ENCODE assay signal across 7 mouse cellular contexts in the genomic region with DNA sequence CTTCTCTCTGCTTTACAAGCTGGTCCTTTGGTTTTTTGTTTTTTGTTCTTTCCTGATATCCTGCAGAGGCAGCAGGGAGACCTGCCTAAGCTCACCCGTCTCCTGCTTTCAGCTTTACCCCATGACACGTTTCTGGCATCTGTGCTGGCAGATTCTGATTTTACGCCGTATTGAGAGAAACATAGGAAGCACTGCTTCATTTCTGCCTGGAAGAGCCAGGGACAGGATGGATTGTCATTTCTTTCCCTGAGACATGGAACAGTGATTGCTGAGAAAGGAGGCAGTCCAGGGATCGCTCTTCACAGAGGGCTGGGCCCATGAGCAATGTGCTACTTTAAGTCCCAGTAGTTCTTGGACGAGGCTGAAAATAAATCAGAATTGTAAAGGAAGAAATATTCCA.
DNase-seq lines count a peak whose midpoint lies in the region; ATAC-seq and TF ChIP-seq lines count a peak whose summit lies in the region.

No protein-coding gene starts in this region.

- H3K36me3 ChIP-seq in kidney, embryonic 14.5 days (ENCODE audit: control insufficient read depth, insufficient read depth, low read length): no peaks in the 10 kb centered on the region
- no peaks in the 10 kb centered on the region for H3K36me3 ChIP-seq in embryonic facial prominence, embryonic 11.5 days (replicated peaks; ENCODE audit: control insufficient read depth, insufficient read depth, low read depth, low read length)
- H3K36me3 ChIP-seq in forebrain, postnatal 0 days (ENCODE audit: insufficient read depth): no peaks in the 10 kb centered on the region
- no peaks in the 10 kb centered on the region for H3K36me3 ChIP-seq in midbrain, embryonic 15.5 days (replicated peaks)

- H3K9ac ChIP-seq in kidney, embryonic 14.5 days (ENCODE audit: low read depth, low read length): no peak overlapping the region
- H3K9ac ChIP-seq in embryonic facial prominence, embryonic 11.5 days (replicated peaks; ENCODE audit: low read length): no peak overlapping the region
- no peak overlapping the region for H3K9ac ChIP-seq in forebrain, postnatal 0 days
- no peak overlapping the region for H3K9ac ChIP-seq in midbrain, embryonic 15.5 days

- WGBS in kidney, embryonic 14.5 days: 62% methylated on average over 6 of the region's 6 CpGs
- 49% methylated on average over 6 of the region's 6 CpGs for WGBS in embryonic facial prominence, embryonic 11.5 days
- 10% methylated on average over 6 of the region's 6 CpGs for WGBS in forebrain, postnatal 0 days
- WGBS in midbrain, embryonic 15.5 days: 19% methylated on average over 6 of the region's 6 CpGs

- H3K4me3 ChIP-seq in kidney, embryonic 14.5 days (ENCODE audit: low read length): no peak overlapping the region
- no peak overlapping the region for H3K4me3 ChIP-seq in embryonic facial prominence, embryonic 11.5 days (ENCODE audit: low read depth, low read length)
- no peak overlapping the region for H3K4me3 ChIP-seq in forebrain, postnatal 0 days (ENCODE audit: low read depth, low read length)
- H3K4me3 ChIP-seq in midbrain, embryonic 15.5 days: peak overlapping the region; percentile 2; the same call in 1 of the 2 replicates

- no peak for TF ChIP-seq CTCF in forebrain, postnatal 0 days (IDR thresholded peaks at IDR 0.05; ENCODE audit: low read depth)

- H3K9me3 ChIP-seq in kidney, embryonic 14.5 days (ENCODE audit: control insufficient read depth, low read length): no peaks in the 10 kb centered on the region
- H3K9me3 ChIP-seq in embryonic facial prominence, embryonic 11.5 days (replicated peaks; ENCODE audit: control insufficient read depth, low read length): no peaks in the 10 kb centered on the region
- no peaks in the 10 kb centered on the region for H3K9me3 ChIP-seq in forebrain, postnatal 0 days (ENCODE audit: low read length)
- H3K9me3 ChIP-seq in midbrain, embryonic 15.5 days: no peaks in the 10 kb centered on the region

- no peak overlapping the region for H3K4me2 ChIP-seq in kidney, embryonic 14.5 days (replicated peaks; ENCODE audit: low read depth, low read length)
- no peak overlapping the region for H3K4me2 ChIP-seq in embryonic facial prominence, embryonic 11.5 days (ENCODE audit: low read depth, low read length)
- peak overlapping the region; percentile 8; the same call in 1 of the 2 replicates for H3K4me2 ChIP-seq in forebrain, postnatal 0 days (ENCODE audit: low read depth)
- peak overlapping the region; percentile 42 for H3K4me2 ChIP-seq in midbrain, embryonic 15.5 days

- H3K27me3 ChIP-seq in kidney, embryonic 14.5 days (ENCODE audit: control insufficient read depth, insufficient read depth, low read length): no peaks in the 10 kb centered on the region
- no peaks in the 10 kb centered on the region for H3K27me3 ChIP-seq in embryonic facial prominence, embryonic 11.5 days (ENCODE audit: control insufficient read depth, insufficient read depth, low read length)
- H3K27me3 ChIP-seq in forebrain, postnatal 0 days (ENCODE audit: insufficient read depth, low read length): no peaks in the 10 kb centered on the region
- no peaks in the 10 kb centered on the region for H3K27me3 ChIP-seq in midbrain, embryonic 15.5 days (replicated peaks)

- no peaks in the 10 kb centered on the region for H3K4me1 ChIP-seq in kidney, embryonic 14.5 days (ENCODE audit: control insufficient read depth, insufficient read depth, low read length)
- H3K4me1 ChIP-seq in embryonic facial prominence, embryonic 11.5 days (ENCODE audit: control insufficient read depth, insufficient read depth, low read length): no peaks in the 10 kb centered on the region
- H3K4me1 ChIP-seq in forebrain, postnatal 0 days (ENCODE audit: insufficient read depth): no peaks in the 10 kb centered on the region
- peaks cover 14% of the 10 kb centered on the region for H3K4me1 ChIP-seq in midbrain, embryonic 15.5 days

- peak; percentile 6 for DNase-seq in kidney, postnatal 14 days
- peak; percentile 17 for DNase-seq in embryonic facial prominence, embryonic 11.5 days (ENCODE audit: low spot score)
- peak; percentile 64 for DNase-seq in forebrain, postnatal 0 days
- no peak for DNase-seq in urinary bladder, adult 2 months (ENCODE audit: low spot score)

- no peak overlapping the region for H3K27ac ChIP-seq in kidney, embryonic 14.5 days (ENCODE audit: low read depth, low read length)
- H3K27ac ChIP-seq in embryonic facial prominence, embryonic 11.5 days (replicated peaks; ENCODE audit: low read depth, low read length): 0 out of 2 replicates have a peak overlapping the region, but pooled peaks have one; percentile 2
- H3K27ac ChIP-seq in forebrain, postnatal 0 days (ENCODE audit: low read depth, low read length): 0 out of 2 replicates have a peak overlapping the region, but pooled peaks have one; percentile 9
- H3K27ac ChIP-seq in midbrain, embryonic 15.5 days: peak overlapping the region; percentile 42

- no peak for ATAC-seq in kidney, embryonic 14.5 days (ENCODE audit: low FRiP score, low TSS enrichment)
- peak; percentile 41; the same call in 1 of the 2 replicates for ATAC-seq in embryonic facial prominence, embryonic 11.5 days (replicated peaks; ENCODE audit: insufficient number of reproducible peaks, low FRiP score, low TSS enrichment, low read depth)
- ATAC-seq in forebrain, postnatal 0 days: peak; percentile 76
- peak; percentile 69 for ATAC-seq in midbrain, embryonic 15.5 days (replicated peaks)
- ATAC-seq in erythroblast, adult 5-6 weeks (replicated peaks; ENCODE audit: low FRiP score, poor library complexity, severe bottlenecking): no peak

Comparison
In these comparisons a context has a peak if more than half of its experiments do, and no peak if none do; other contexts are left out.
1. ATAC-seq: peak in embryonic facial prominence, embryonic 11.5 days (single experiment), forebrain, postnatal 0 days (single experiment) and midbrain, embryonic 15.5 days (single experiment); none in kidney, embryonic 14.5 days (single experiment) and erythroblast, adult 5-6 weeks (single experiment).
2. H3K4me2 ChIP-seq: peak in forebrain, postnatal 0 days (single experiment) and midbrain, embryonic 15.5 days (single experiment); none in kidney, embryonic 14.5 days (single experiment) and embryonic facial prominence, embryonic 11.5 days (single experiment).